Mouse (Mus musculus) liver, embryonic 12.5 days (tissue): ENCODE measurements around the gene Atxn7l1. TPM values are rescaled to one million over a fixed set of nuclear protein-coding genes. Genes with fewer than 3 reads are reported as not detected.

ENCODE experiments used
- ATAC-seq: fragments of 200-750 bp; cut with Nextera tagmentation; 2 replicates; pipeline ENCODE4 v1.8.0; 2017; ENCODE audit warnings: moderate number of reproducible peaks, mild to moderate bottlenecking, moderate library complexity
- H3K27ac ChIP-seq: fragments of 300-500 bp; sonication (generic); 2 replicates; pipeline ENCODE4 v1.5.1; 2016; ENCODE audit warnings: mild to moderate bottlenecking
- H3K27me3 ChIP-seq: fragments of 300-500 bp; sonication (generic); replicated peaks from 2 replicates; pipeline ENCODE4 v1.6.1; 2016; ENCODE audit warnings: mild to moderate bottlenecking, moderate library complexity
- H3K36me3 ChIP-seq: fragments of 300-500 bp; sonication (generic); 2 replicates; pipeline ENCODE4 v1.6.1; 2016; ENCODE audit warnings: mild to moderate bottlenecking, moderate library complexity
- H3K4me1 ChIP-seq: fragments of 300-500 bp; sonication (generic); 2 replicates; pipeline ENCODE4 v1.6.1; 2016
- H3K4me2 ChIP-seq: fragments of 300-500 bp; sonication (generic); 2 replicates; pipeline ENCODE4 v1.6.1; 2016; ENCODE audit warnings: mild to moderate bottlenecking, moderate library complexity
- H3K4me3 ChIP-seq: fragments of 300-500 bp; sonication (generic); 2 replicates; pipeline ENCODE4 v1.5.1; 2016; ENCODE audit warnings: mild to moderate bottlenecking, moderate library complexity
- H3K9ac ChIP-seq: fragments of 300-500 bp; sonication (generic); 2 replicates; pipeline ENCODE4 v1.6.1; 2016; ENCODE audit warnings: mild to moderate bottlenecking, moderate library complexity
- H3K9me3 ChIP-seq: fragments of 300-500 bp; sonication (generic); replicated peaks from 2 replicates; pipeline ENCODE4 v1.6.1; 2016; ENCODE audit warnings: mild to moderate bottlenecking, moderate library complexity
- WGBS: fragments of 180-500 bp; shearing (Covaris S2); methylation state at CpG from one replicate; pipeline ENCODE4 v1.1.7; 2016; ENCODE audit not compliant: insufficient replicate concordance; 5-methylcytosine and 5-hydroxymethylcytosine counted together
- polyA plus RNA-seq: library from polyadenylated mRNA; unstranded; fragments of >200 nt; fragmentation: Nextera tagmentation; extraction: Ambion mirVana; gene quantifications from 2 replicates; pipeline ENCODE4 v1.2.1, GENCODE M21; 2016

The Atxn7l1 gene
- polyA plus RNA-seq, 1 experiment from 2014 or later = 16.9 TPM

GRCm38 (mm10) chr12:33190133-33190532 lies 42.6 kb downstream of the Atxn7l1 start:
- no peak overlapping the region for H3K4me3 ChIP-seq
- H3K9ac ChIP-seq = no peak overlapping the region
- 82% methylated on average over 7 of the region's 7 CpGs for WGBS
- H3K4me1 ChIP-seq = peaks cover 17% of the 10 kb centered on the region
- no peaks in the 10 kb centered on the region for H3K36me3 ChIP-seq
- no peaks in the 10 kb centered on the region for H3K27me3 ChIP-seq
- no peak overlapping the region for H3K27ac ChIP-seq
- no peak overlapping the region for H3K4me2 ChIP-seq
- H3K9me3 ChIP-seq = no peaks in the 10 kb centered on the region
- no peak for ATAC-seq

- Histone ChIP-seq H3K36me3 (no peaks in the 10 kb centered on the region), H3K9me3 (no peaks in the 10 kb centered on the region), H3K4me3 (no peak overlapping the region), H3K4me2 (no peak overlapping the region), H3K4me1 (peaks cover 17% of the 10 kb centered on the region), H3K27me3 (no peaks in the 10 kb centered on the region), H3K9ac (no peak overlapping the region), H3K27ac (no peak overlapping the region)
- no peak for ATAC-seq
- WGBS = 78% methylated on average over 6 of the region's 6 CpGs
Observed at GRCm38 (mm10) chr12:33190633-33191032, 43.1 kb downstream of the Atxn7l1 start.

GRCm38 (mm10) chr12:33193408-33193901 lies 46.0 kb downstream of the Atxn7l1 start:
- WGBS = 45% methylated on average over 11 of the region's 11 CpGs
- Histone ChIP-seq H3K9ac (no peak overlapping the region), H3K27me3 (no peaks in the 10 kb centered on the region), H3K9me3 (no peaks in the 10 kb centered on the region), H3K27ac (no peak overlapping the region), H3K36me3 (no peaks in the 10 kb centered on the region), H3K4me1 (peaks cover 17% of the 10 kb centered on the region), H3K4me3 (no peak overlapping the region), H3K4me2 (no peak overlapping the region)
- ATAC-seq = no peak; the same call in 1 of the 2 replicates

- Histone ChIP-seq H3K9me3 (no peaks in the 10 kb centered on the region), H3K9ac (no peak overlapping the region), H3K36me3 (no peaks in the 10 kb centered on the region), H3K27me3 (no peaks in the 10 kb centered on the region), H3K4me3 (no peak overlapping the region), H3K4me2 (no peak overlapping the region), H3K4me1 (peaks cover 17% of the 10 kb centered on the region), H3K27ac (no peak overlapping the region)
- 64% methylated on average over 8 of the region's 8 CpGs for WGBS
- ATAC-seq = no peak
Observed at GRCm38 (mm10) chr12:33195175-33195574, 47.7 kb downstream of the Atxn7l1 start.

GRCm38 (mm10) chr12:33197287-33197686 lies 49.8 kb downstream of the Atxn7l1 start:
- H3K4me2 ChIP-seq = no peak overlapping the region
- no peaks in the 10 kb centered on the region for H3K9me3 ChIP-seq
- H3K4me3 ChIP-seq = no peak overlapping the region
- H3K27ac ChIP-seq = no peak overlapping the region
- no peaks in the 10 kb centered on the region for H3K27me3 ChIP-seq
- H3K36me3 ChIP-seq = no peaks in the 10 kb centered on the region
- WGBS = 89% methylated on average over 6 of the region's 6 CpGs
- no peak for ATAC-seq
- no peak overlapping the region for H3K9ac ChIP-seq
- H3K4me1 ChIP-seq = peaks cover 26% of the 10 kb centered on the region

- Histone ChIP-seq H3K9ac (no peak overlapping the region), H3K9me3 (no peaks in the 10 kb centered on the region), H3K4me3 (no peak overlapping the region), H3K4me2 (no peak overlapping the region), H3K27ac (no peak overlapping the region), H3K36me3 (no peaks in the 10 kb centered on the region), H3K27me3 (no peaks in the 10 kb centered on the region), H3K4me1 (peaks cover 26% of the 10 kb centered on the region)
- 77% methylated on average over 6 of the region's 6 CpGs for WGBS
- no peak for ATAC-seq
Observed at GRCm38 (mm10) chr12:33197746-33198145, 50.3 kb downstream of the Atxn7l1 start.

- Histone ChIP-seq H3K9me3 (no peaks in the 10 kb centered on the region), H3K27ac (no peak overlapping the region), H3K27me3 (no peaks in the 10 kb centered on the region), H3K4me1 (peaks cover 16% of the 10 kb centered on the region), H3K4me3 (no peak overlapping the region), H3K36me3 (no peaks in the 10 kb centered on the region), H3K4me2 (no peak overlapping the region), H3K9ac (no peak overlapping the region)
- ATAC-seq = peak; percentile 43; the same call in 1 of the 2 replicates
- 73% methylated on average over 6 of the region's 6 CpGs for WGBS
Observed at GRCm38 (mm10) chr12:33201068-33201467, 53.6 kb downstream of the Atxn7l1 start.

GRCm38 (mm10) chr12:33201491-33202210 lies 54.2 kb downstream of the Atxn7l1 start:
- no peak overlapping the region for H3K4me2 ChIP-seq
- H3K4me1 ChIP-seq = peaks cover 16% of the 10 kb centered on the region
- 62% methylated on average over 7 of the region's 7 CpGs for WGBS
- 0 out of 2 replicates have a peak overlapping the region, but pooled peaks have one; percentile 11 for H3K27ac ChIP-seq
- ATAC-seq = no peak
- no peak overlapping the region for H3K9ac ChIP-seq
- no peaks in the 10 kb centered on the region for H3K36me3 ChIP-seq
- no peaks in the 10 kb centered on the region for H3K27me3 ChIP-seq
- no peak overlapping the region for H3K4me3 ChIP-seq
- no peaks in the 10 kb centered on the region for H3K9me3 ChIP-seq

- no peak overlapping the region for H3K4me2 ChIP-seq
- no peaks in the 10 kb centered on the region for H3K27me3 ChIP-seq
- no peak overlapping the region for H3K9ac ChIP-seq
- ATAC-seq = no peak
- H3K4me1 ChIP-seq = peaks cover 19% of the 10 kb centered on the region
- H3K27ac ChIP-seq = no peak overlapping the region
- no peaks in the 10 kb centered on the region; the same call in 1 of the 2 replicates for H3K36me3 ChIP-seq
- H3K9me3 ChIP-seq = no peaks in the 10 kb centered on the region
- 74% methylated on average over 4 of the region's 4 CpGs for WGBS
- H3K4me3 ChIP-seq = no peak overlapping the region
Observed at GRCm38 (mm10) chr12:33205255-33205654, 57.8 kb downstream of the Atxn7l1 start.

- no peak overlapping the region for H3K4me2 ChIP-seq
- no peak overlapping the region for H3K27ac ChIP-seq
- 72% methylated on average over 6 of the region's 6 CpGs for WGBS
- ATAC-seq = no peak
- no peak overlapping the region for H3K4me3 ChIP-seq
- H3K36me3 ChIP-seq = no peaks in the 10 kb centered on the region; the same call in 1 of the 2 replicates
- H3K27me3 ChIP-seq = no peaks in the 10 kb centered on the region
- H3K4me1 ChIP-seq = peaks cover 19% of the 10 kb centered on the region
- no peaks in the 10 kb centered on the region for H3K9me3 ChIP-seq
- H3K9ac ChIP-seq = no peak overlapping the region
Observed at GRCm38 (mm10) chr12:33206300-33206699, 58.8 kb downstream of the Atxn7l1 start.

- H3K27ac ChIP-seq = peak overlapping the region; percentile 26; the same call in 1 of the 2 replicates
- 46% methylated on average over 4 of the region's 4 CpGs for WGBS
- no peak overlapping the region for H3K9ac ChIP-seq
- ATAC-seq = no peak
- H3K9me3 ChIP-seq = no peaks in the 10 kb centered on the region
- H3K27me3 ChIP-seq = no peaks in the 10 kb centered on the region
- H3K36me3 ChIP-seq = peaks cover 4% of the 10 kb centered on the region; the same call in 1 of the 2 replicates
- H3K4me1 ChIP-seq = peaks cover 21% of the 10 kb centered on the region
- H3K4me3 ChIP-seq = no peak overlapping the region
- no peak overlapping the region for H3K4me2 ChIP-seq
Observed at GRCm38 (mm10) chr12:33210856-33211255, 63.4 kb downstream of the Atxn7l1 start.

- peak overlapping the region; percentile 66; the same call in 1 of the 2 replicates for H3K9ac ChIP-seq
- peaks cover 73% of the 10 kb centered on the region for H3K4me1 ChIP-seq
- no peaks in the 10 kb centered on the region for H3K9me3 ChIP-seq
- WGBS = 66% methylated on average over 9 of the region's 9 CpGs
- peak overlapping the region; percentile 69 for H3K4me2 ChIP-seq
- H3K27me3 ChIP-seq = no peaks in the 10 kb centered on the region
- H3K36me3 ChIP-seq = peaks cover 25% of the 10 kb centered on the region
- ATAC-seq = no peak
- peak overlapping the region; percentile 98 for H3K27ac ChIP-seq
- no peak overlapping the region for H3K4me3 ChIP-seq
Observed at GRCm38 (mm10) chr12:33218215-33218859, 70.8 kb downstream of the Atxn7l1 start.
